Mouse (Mus musculus): ENCODE measurements around the gene Utrn.

- TF ChIP-seq CTCF (IDR thresholded peaks at IDR 0.05; ENCODE audit: low read depth, low read length) (no peak), POLR2A (IDR thresholded peaks at IDR 0.05; ENCODE audit: borderline replicate concordance, low read depth, low read length) (no peak)
Observed at GRCm38 (mm10) chr10:12522078-12522477, 347.1 kb downstream of the Utrn start.

All from bone marrow macrophage, adult 2 months (primary cell).